8 mouse cellular contexts compared by ENCODE assay signal in genomic region chr11:84879772-84880464, GRCm38 (mm10). TPM values are rescaled to one million over a fixed set of nuclear protein-coding genes. Genes with fewer than 3 reads are reported as not detected.
DNase-seq lines count a peak whose midpoint lies in the region; ATAC-seq and TF ChIP-seq lines count a peak whose summit lies in the region.

Gene Myo19 (plus strand): TSS chr11:84880148.
Gene Pigw (minus strand): TSS chr11:84880285.

- peak within 1 kb of the TSS; percentile 33; the same call in 1 of the 2 replicates for H3K27ac ChIP-seq in ES-Bruce4 (ENCODE audit: insufficient read depth, low read length)
- H3K27ac ChIP-seq in forebrain, embryonic 11.5 days (ENCODE audit: low read depth, low read length) = peak within 1 kb of the TSS; percentile 71
- peak within 1 kb of the TSS; percentile 94 for H3K27ac ChIP-seq in heart, postnatal 0 days (ENCODE audit: low read depth)
- peak within 1 kb of the TSS; percentile 92 for H3K27ac ChIP-seq in neural tube, embryonic 15.5 days (replicated peaks)

- no peak for TF ChIP-seq CTCF in ES-Bruce4 (IDR thresholded peaks at IDR 0.05; ENCODE audit: low read depth, low read length)
- no peak for TF ChIP-seq CTCF in heart, postnatal 0 days (IDR thresholded peaks at IDR 0.05; ENCODE audit: low read depth)
- TF ChIP-seq CTCF in lung, adult 2 months (IDR thresholded peaks at IDR 0.05; ENCODE audit: insufficient read depth, low read length) = no peak

- peak within 1 kb of the TSS; percentile 92 for H3K4me2 ChIP-seq in forebrain, embryonic 11.5 days (ENCODE audit: low read depth, low read length, severe bottlenecking)
- H3K4me2 ChIP-seq in heart, postnatal 0 days (ENCODE audit: low read depth, low read length) = peak within 1 kb of the TSS; percentile 100
- peak within 1 kb of the TSS; percentile 95 for H3K4me2 ChIP-seq in neural tube, embryonic 15.5 days

- DNase-seq in c-Kit-positive CD71-positive TER-119-negative erythroid progenitor cells, embryonic 14.5 days (ENCODE audit: low read depth) = peak; percentile 65
- DNase-seq in forebrain, embryonic 11.5 days (ENCODE audit: low spot score) = peak; percentile 90
- DNase-seq in heart, postnatal 0 days (ENCODE audit: low spot score) = peak; percentile 69
- peak; percentile 86 to 92 for DNase-seq in kidney, postnatal 4 days
- DNase-seq in lung, adult 2 months = peak; percentile 78
- peak; percentile 60 to 66 for DNase-seq in thymus, adult 18-20 months

- no peaks in the 10 kb centered on the region for H3K27me3 ChIP-seq in ES-Bruce4 (ENCODE audit: control insufficient read depth, insufficient read depth, low read length, poor library complexity, severe bottlenecking)
- H3K27me3 ChIP-seq in forebrain, embryonic 11.5 days (ENCODE audit: control insufficient read depth, insufficient read depth, low read length) = no peaks in the 10 kb centered on the region
- H3K27me3 ChIP-seq in heart, postnatal 0 days (ENCODE audit: control insufficient read depth, insufficient read depth, low read length) = no peaks in the 10 kb centered on the region
- H3K27me3 ChIP-seq in neural tube, embryonic 15.5 days (replicated peaks) = no peaks in the 10 kb centered on the region

- H3K36me3 ChIP-seq in ES-Bruce4 (ENCODE audit: control insufficient read depth, insufficient read depth, low read length, poor library complexity, severe bottlenecking) = peaks cover 18% of the 10 kb centered on the region
- H3K36me3 ChIP-seq in forebrain, embryonic 11.5 days (ENCODE audit: control insufficient read depth, insufficient read depth, low read length) = no peaks in the 10 kb centered on the region; the same call in 1 of the 2 replicates
- H3K36me3 ChIP-seq in heart, postnatal 0 days (replicated peaks; ENCODE audit: control insufficient read depth, insufficient read depth, low read length) = peaks cover 21% of the 10 kb centered on the region; the same call in 1 of the 2 replicates
- H3K36me3 ChIP-seq in neural tube, embryonic 15.5 days = peaks cover 17% of the 10 kb centered on the region

- peak; percentile 96 for ATAC-seq in forebrain, embryonic 11.5 days (replicated peaks; ENCODE audit: low FRiP score)
- ATAC-seq in heart, postnatal 0 days (ENCODE audit: insufficient read depth, low read depth) = peak; percentile 96
- peak; percentile 95 for ATAC-seq in neural tube, embryonic 15.5 days (ENCODE audit: low FRiP score)

- H3K4me1 ChIP-seq in ES-Bruce4 (ENCODE audit: control insufficient read depth, insufficient read depth, low read length) = peaks cover 4% of the 10 kb centered on the region
- peaks cover 10% of the 10 kb centered on the region for H3K4me1 ChIP-seq in forebrain, embryonic 11.5 days (replicated peaks; ENCODE audit: control insufficient read depth, insufficient read depth, low read length)
- H3K4me1 ChIP-seq in heart, postnatal 0 days (ENCODE audit: control insufficient read depth, insufficient read depth) = peaks cover 8% of the 10 kb centered on the region
- H3K4me1 ChIP-seq in lung, adult 2 months (ENCODE audit: control insufficient read depth, insufficient read depth, low read length) = peaks cover 5% of the 10 kb centered on the region; the same call in 1 of the 2 replicates
- peaks cover 19% of the 10 kb centered on the region for H3K4me1 ChIP-seq in neural tube, embryonic 15.5 days

- peak; percentile 51 for TF ChIP-seq POLR2A in ES-Bruce4 (IDR thresholded peaks at IDR 0.05; ENCODE audit: insufficient read depth, low read length)
- TF ChIP-seq POLR2A in lung, adult 2 months (IDR thresholded peaks at IDR 0.05; ENCODE audit: borderline replicate concordance, extremely low read depth, low read depth, low read length) = peak; percentile 73

- H3K9me3 ChIP-seq in ES-Bruce4 (replicated peaks; ENCODE audit: control insufficient read depth, insufficient read depth, low read length, poor library complexity, severe bottlenecking) = no peaks in the 10 kb centered on the region
- H3K9me3 ChIP-seq in forebrain, embryonic 11.5 days (ENCODE audit: control insufficient read depth, low read length) = no peaks in the 10 kb centered on the region
- no peaks in the 10 kb centered on the region for H3K9me3 ChIP-seq in heart, postnatal 0 days (replicated peaks; ENCODE audit: control insufficient read depth, low read length)
- no peaks in the 10 kb centered on the region for H3K9me3 ChIP-seq in neural tube, embryonic 15.5 days (replicated peaks)

- peak within 1 kb of the TSS; percentile 81 for H3K9ac ChIP-seq in ES-Bruce4 (ENCODE audit: low read depth, poor library complexity, severe bottlenecking)
- peak within 1 kb of the TSS; percentile 67 for H3K9ac ChIP-seq in forebrain, embryonic 11.5 days (ENCODE audit: low read length)
- peak within 1 kb of the TSS; percentile 83 for H3K9ac ChIP-seq in heart, postnatal 0 days (replicated peaks; ENCODE audit: low read depth, low read length)
- H3K9ac ChIP-seq in neural tube, embryonic 15.5 days (replicated peaks) = peak within 1 kb of the TSS; percentile 89

- under 1% methylated on average over 80 of the region's 81 CpGs for WGBS in forebrain, embryonic 11.5 days
- WGBS in heart, postnatal 0 days = under 1% methylated on average over 77 of the region's 81 CpGs
- under 1% methylated on average over 76 of the region's 81 CpGs for WGBS in lung, adult 2 months
- under 1% methylated on average over 80 of the region's 81 CpGs for WGBS in neural tube, embryonic 15.5 days

- no peak for TF ChIP-seq EP300 in ES-Bruce4 (IDR thresholded peaks at IDR 0.05; ENCODE audit: insufficient read depth, low read depth, low read length)
- TF ChIP-seq EP300 in heart, postnatal 0 days (IDR thresholded peaks at IDR 0.05; ENCODE audit: low read depth) = no peak

- H3K4me3 ChIP-seq in ES-Bruce4 (ENCODE audit: low read depth, low read length) = peak within 1 kb of the TSS; percentile 88
- H3K4me3 ChIP-seq in forebrain, embryonic 11.5 days (ENCODE audit: low read depth, low read length) = peak within 1 kb of the TSS; percentile 78
- peak within 1 kb of the TSS; percentile 96 for H3K4me3 ChIP-seq in heart, postnatal 0 days (ENCODE audit: low read depth, low read length)
- peak within 1 kb of the TSS; percentile 90 for H3K4me3 ChIP-seq in lung, adult 2 months (replicated peaks; ENCODE audit: extremely low read depth, low read depth, low read length)
- H3K4me3 ChIP-seq in neural tube, embryonic 15.5 days (replicated peaks) = peak within 1 kb of the TSS; percentile 97

RNA-seq across cellular contexts. Expression of gene Myo19, which starts in this region (rescaled TPM):
- polyA plus RNA-seq in ES-Bruce4 (2011; ENCODE audit: insufficient read depth, insufficient read length, low read depth, missing spikeins) = 19.0 and 19.5 TPM in 2 replicates
- 11.8 and 13.6 TPM in 2 replicates for polyA plus RNA-seq in forebrain, embryonic 11.5 days (2014; fragmentation: Nextera tagmentation; extraction: Ambion mirVana)
- 2.1 and 12.6 TPM in 2 replicates for total RNA-seq in heart, postnatal 0 days (2014; rRNA removed; ENCODE audit: low replicate concordance)
- polyA plus RNA-seq in heart, postnatal 0 days (2015; fragmentation: Nextera tagmentation; extraction: Ambion mirVana) = 2.6 and 3.0 TPM in 2 replicates
- polyA plus RNA-seq in lung, adult 2 months (2012; rRNA removed) = 6.9 and 8.0 TPM in 2 replicates
- polyA plus RNA-seq in neural tube, embryonic 15.5 days (2015; fragmentation: Nextera tagmentation; extraction: Ambion mirVana) = 4.7 and 7.2 TPM in 2 replicates

RNA-seq across cellular contexts. Expression of gene Pigw, which starts in this region (rescaled TPM):
- 10.8 and 11.2 TPM in 2 replicates for polyA plus RNA-seq in ES-Bruce4 (2011; ENCODE audit: insufficient read depth, insufficient read length, low read depth, missing spikeins)
- polyA plus RNA-seq in forebrain, embryonic 11.5 days (2014; fragmentation: Nextera tagmentation; extraction: Ambion mirVana) = 3.7 and 3.9 TPM in 2 replicates
- 0.77 and 2.5 TPM in 2 replicates for total RNA-seq in heart, postnatal 0 days (2014; rRNA removed; ENCODE audit: low replicate concordance)
- 1.6 and 2.1 TPM in 2 replicates for polyA plus RNA-seq in heart, postnatal 0 days (2015; fragmentation: Nextera tagmentation; extraction: Ambion mirVana)
- polyA plus RNA-seq in lung, adult 2 months (2012; rRNA removed) = 1.1 and 2.3 TPM in 2 replicates
- 2.7 and 2.9 TPM in 2 replicates for polyA plus RNA-seq in neural tube, embryonic 15.5 days (2015; fragmentation: Nextera tagmentation; extraction: Ambion mirVana)

Comparison
In these comparisons a context has a peak if more than half of its experiments do, and no peak if none do; other contexts are left out.
1. Peak in every context shown above with its lines: DNase-seq, ATAC-seq, H3K4me3 ChIP-seq and H3K27ac ChIP-seq.
2. H3K27ac ChIP-seq: peak in every context shown above with its lines; median percentile 94 in heart, postnatal 0 days; 92 in neural tube, embryonic 15.5 days; 71 in forebrain, embryonic 11.5 days; 33 in ES-Bruce4.